Mouse (Mus musculus): ENCODE measurements at regions not wholly inside any gene's neighbourhood (a gene's known extent, or its start where the extent isn't known, plus 50 kb on each side); places are given as distances from the start of the nearest gene placed in this dataset.

DNA sequence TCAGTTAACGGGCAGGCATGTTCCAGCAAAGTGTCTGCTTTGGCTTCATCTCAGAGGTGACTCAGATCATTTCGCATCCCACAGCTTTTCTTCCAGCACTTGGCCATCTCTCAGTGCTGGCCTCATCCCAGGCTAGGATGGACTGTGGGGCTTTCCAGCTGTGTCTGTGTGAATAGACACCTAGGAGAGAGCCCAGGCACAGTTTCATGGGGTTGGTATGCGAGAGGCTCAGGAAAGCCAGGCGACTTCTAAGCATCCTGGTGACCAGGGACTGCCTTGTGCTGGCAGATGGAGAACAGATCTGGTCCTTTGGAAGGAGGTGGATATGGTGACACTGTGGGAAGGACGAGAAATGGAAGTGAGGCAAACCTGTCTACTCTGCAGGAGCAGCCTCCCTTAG lies 182.9 kb downstream of the Cd83 start:
- DNase-seq (ENCODE audit: low spot score): no peak

DNA sequence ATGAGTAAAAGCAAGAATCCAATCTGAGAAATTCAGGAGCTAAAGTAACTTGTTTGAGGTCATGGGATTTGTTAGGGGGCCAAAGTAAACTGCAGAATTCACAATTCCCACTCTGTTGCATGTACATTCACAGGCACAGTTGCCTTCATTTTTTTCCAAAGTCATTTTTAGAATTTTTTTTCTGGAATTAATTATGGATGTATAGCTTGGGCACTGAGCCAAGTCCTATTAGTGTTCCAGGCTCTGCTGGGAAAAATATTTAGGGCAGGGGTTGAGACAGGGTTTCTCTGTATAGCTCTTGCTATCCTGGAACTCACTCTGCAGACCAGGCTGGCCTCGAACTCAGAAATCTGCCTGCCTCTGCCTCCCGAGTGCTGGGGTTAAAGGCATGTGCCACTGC lies 188.3 kb downstream of the Cd83 start:
- no peak for DNase-seq (ENCODE audit: low spot score)

DNA sequence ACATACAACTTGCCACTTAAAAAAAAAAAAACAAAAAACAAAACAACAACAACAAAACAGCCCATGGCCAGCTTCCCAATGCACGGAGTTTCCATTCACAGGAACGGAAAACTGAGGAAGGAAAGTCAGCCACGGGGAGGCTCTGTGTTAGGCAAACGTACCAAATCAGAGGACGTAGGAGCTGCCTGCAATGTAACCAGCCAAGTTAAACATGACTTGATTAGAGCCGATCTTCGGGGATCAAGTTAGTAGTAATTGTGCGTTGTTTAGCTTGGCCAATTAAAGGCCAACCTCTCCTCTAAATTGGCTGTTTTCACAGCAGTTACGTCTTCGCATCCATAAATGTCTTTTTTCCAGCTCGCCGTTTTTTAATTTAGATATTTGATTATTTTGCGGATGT lies 190.7 kb downstream of the Cd83 start:
- DNase-seq (ENCODE audit: low spot score): no peak

DNA sequence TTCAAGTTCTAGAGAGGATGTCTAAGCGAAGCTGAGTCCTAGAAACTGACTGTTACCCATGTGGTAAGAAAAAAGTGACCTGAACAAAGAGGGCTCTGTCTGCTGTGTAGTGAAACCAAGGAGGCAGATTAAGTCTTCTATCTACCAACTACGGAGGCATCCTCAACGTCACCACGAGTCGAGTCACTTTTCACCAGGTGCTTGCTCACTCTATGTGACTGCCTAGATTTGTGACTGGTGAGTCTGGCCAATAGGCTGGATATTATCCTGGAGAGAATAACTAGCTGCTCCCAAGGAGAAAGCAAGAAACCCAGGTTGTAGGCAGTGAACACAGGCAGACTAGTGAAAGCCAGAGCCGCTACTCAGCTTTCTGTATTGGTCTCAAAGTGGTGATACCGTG lies 191.2 kb downstream of the Cd83 start:
- DNase-seq (ENCODE audit: low spot score): no peak

DNA sequence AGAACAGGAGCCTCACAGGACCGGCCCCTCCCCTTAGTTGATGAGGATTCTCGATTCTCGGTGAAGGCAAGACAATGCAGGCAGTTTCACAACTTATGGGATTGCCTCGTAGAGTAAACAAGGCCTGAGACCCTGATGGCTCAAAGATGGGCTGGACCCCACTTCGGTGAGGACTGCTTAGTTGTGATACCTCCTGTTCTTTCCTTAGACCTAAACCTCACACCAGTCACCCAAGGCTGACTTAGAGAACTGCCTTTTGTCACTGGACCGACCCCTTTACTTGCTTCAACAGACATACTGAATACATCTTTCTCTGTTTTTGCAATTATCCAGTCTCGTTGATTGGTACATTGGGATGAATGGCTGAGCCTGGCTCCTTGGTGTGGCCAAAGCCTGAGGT lies 192.1 kb downstream of the Cd83 start:
- no peak for DNase-seq (ENCODE audit: low spot score)

DNA sequence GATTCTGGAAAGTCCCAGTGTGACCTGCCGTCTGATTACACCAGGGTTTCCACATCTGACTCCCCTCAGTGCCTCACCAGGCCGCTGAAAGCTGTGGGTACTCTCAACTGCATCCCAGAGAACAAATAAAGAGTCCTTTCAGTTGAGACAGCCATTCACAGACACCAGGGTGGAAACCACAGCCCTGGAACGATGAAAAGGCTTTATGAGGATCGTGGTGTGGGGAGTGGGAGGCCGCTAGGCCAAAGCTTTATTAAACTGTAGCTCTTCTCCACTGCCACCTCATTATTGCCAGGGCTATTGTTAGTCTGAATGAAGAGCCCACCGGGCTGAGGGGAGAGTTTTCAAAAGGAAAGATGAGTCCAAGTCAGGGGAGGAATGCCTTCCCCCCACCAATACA lies 202.8 kb downstream of the Cd83 start:
- DNase-seq (ENCODE audit: low spot score): no peak

DNA sequence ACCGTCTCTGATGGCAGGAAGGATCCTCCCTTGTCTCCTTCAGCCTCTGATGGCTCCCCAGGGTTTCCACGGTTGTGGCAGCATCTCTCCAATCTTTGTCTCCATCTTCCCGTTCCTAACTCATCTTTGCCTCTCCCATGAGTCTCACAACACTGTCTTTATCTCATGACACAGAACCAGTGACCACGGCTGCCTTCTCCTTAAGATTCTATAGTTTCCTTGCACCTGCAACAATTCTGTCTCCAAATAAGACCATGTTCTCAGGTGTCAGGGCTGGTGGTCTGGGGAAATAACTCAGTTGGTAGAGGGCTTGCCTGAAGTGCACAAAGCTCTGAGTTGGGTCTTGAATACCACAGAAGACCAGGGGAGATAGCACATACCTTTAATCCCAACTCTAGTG lies 203.8 kb downstream of the Cd83 start:
- DNase-seq (ENCODE audit: low spot score): no peak

DNA sequence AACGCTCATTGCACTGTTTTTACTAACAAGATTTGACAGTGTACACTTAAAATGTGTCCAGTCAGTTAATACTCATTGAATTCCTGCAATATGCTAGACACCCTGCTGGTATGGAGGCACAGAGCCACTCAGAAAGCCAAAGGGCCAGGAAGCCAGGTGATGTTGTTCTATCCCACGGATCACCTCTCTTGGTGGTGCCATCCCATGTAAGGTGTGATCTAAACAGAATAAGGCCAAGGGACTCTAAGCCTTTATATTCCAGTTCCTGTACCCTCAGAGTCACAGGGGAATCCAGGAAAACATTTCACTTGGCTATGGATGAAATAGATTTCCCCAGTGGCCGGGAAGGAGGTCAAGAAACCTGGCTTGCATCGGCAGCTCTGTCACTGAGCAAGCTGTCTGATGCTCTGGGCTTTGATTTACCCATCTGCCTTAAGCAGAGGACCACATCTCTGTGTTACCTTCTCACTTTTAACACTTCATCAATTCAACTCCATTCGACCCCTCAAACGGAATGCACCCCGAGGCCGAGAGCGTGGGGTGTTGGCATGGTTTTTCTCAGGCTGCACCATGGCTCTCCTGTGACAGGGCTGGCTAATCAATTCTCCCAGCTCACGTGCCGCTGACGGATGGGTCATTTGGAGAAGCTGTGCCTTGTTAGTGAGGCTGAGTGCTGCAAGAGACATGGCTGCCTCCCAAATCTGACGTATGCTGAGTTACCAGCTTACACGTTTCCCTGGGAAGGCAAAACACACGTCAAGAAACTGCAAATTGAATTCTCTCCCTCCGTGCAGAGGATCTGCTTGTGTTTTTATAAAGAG lies 205.9 kb downstream of the Cd83 start:
- DNase-seq (ENCODE audit: low spot score): no peak

DNA sequence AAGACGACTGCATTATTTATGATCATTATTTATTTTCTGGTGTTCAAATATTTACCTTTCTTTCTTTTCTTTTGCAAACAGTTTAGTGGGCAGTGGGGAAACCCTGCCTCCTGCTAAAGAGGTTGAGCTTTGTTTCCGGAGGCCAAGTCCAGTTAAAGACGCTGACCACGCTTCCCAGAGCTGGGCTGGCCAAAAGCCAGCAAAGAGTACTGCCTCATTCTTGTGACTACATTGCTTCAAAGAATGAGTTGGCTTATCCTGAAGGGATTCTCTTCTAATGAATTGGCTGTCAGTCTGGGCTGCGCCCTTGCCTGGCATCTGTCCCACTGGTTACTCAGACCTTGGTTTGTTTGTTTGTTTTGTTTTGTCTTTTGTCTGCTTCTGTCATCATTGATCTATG lies 207.2 kb downstream of the Cd83 start:
- peak; percentile 67 for DNase-seq (ENCODE audit: low spot score)

DNA sequence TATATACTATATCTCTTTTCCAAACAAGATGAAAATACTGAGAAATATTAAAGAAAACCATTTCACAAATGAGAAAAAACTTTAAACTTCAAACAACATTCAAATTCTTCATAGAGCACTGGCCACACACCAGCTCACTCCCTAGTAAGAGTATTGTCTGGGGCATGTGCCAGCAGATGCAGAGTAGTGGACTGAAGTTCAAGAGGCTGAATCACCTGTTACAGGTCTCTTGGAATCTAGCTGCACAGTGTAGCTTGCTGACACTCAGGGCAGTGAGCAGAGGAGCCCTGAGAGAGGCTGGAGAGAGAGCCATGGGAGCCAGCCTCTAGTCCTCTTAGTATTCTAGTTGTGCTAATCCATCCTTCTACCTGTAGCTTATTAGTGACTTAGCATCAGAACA lies 208.4 kb downstream of the Cd83 start:
- DNase-seq (ENCODE audit: low spot score): peak; percentile 68

DNA sequence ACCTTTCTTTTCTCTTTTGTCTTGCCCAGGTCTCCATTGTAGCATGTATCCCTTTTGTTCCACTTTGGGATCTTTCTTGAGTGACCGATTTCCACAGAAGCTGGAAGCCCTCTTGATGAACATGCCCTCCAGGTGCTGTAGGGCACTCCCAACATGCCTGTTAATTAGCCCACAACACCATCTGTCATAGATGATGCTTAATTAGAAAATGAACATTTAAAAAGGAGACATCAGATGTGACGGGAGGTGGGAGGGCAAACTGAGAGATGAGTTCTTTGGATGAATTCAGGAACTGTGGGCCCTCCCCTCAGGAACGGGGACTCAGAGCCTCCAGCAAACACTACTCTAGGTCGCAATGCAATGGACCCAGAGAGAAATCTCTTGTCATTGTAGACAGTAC lies 209.8 kb downstream of the Cd83 start:
- no peak for DNase-seq (ENCODE audit: low spot score)

DNA sequence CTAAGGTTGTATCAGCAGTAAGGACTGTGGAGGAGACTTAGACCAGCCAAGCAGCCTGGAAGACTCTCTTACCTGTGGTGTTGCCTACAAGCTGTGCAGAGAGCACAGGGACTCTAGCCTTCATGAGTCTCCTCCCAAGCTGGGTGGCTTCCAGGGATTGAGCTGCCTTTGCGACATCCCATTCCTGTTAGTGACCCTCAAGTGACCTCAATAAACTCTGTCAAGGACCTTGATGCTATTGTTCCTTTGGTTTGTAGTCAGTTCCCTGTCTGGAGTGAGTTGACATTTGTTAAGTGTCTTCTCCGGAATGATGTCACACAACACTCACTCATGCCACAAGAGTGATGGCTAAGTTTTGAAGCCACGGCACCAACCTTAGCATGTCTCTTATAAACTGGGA lies 211.0 kb downstream of the Cd83 start:
- DNase-seq (ENCODE audit: low spot score): peak; percentile 54

DNA sequence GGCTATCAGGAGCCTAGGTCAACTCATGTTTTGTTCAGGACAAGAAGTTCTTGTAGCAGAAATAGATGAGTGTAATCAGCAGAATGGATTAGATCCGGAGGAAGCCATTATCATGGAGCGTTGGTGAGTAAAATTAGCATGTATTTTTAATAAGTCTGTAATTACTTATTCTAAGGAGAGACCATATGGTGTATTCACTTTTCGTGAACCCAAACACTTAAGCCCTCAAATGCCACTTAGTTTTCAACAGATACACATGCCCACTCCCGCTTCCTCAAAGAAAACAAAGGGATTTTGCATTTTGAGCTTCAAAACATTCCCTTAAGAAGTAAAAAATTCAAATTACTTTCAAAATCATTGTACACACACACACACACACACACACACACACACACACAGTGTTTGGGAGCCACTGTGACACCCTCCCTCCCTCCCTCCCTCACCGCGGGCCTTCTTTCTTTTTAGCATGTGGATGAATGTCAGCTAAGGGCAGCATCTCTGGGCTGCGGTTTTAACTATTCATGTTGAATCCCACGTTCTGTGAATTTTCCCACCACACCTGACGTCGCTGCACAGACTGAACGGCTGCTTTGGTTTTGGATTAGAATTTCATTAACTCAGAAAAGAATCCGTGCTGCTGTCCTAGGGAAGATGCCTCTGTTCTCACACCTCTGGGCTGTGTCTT lies 217.4 kb downstream of the Cd83 start:
- no peak for DNase-seq (ENCODE audit: low spot score)

DNA sequence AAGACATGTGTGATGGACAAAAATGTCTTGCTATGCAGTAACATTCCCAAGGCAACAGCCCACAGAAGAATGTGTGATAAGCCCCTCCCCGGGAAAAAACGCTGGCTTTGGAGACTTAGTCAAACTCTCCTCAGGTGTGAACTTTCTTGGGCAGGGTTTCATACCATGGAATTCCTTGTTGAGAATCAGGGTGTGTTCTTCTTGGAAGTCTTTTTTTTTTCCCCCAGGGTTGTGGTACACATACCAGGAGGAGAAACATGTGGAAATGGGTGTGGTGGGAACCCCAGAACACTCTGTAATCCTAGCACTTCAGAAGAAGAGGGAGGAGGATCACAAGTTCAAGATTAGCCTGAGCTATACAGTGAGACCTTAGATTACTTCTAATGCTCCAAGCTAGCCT lies 228.3 kb downstream of the Cd83 start:
- DNase-seq (ENCODE audit: low spot score): no peak

DNA sequence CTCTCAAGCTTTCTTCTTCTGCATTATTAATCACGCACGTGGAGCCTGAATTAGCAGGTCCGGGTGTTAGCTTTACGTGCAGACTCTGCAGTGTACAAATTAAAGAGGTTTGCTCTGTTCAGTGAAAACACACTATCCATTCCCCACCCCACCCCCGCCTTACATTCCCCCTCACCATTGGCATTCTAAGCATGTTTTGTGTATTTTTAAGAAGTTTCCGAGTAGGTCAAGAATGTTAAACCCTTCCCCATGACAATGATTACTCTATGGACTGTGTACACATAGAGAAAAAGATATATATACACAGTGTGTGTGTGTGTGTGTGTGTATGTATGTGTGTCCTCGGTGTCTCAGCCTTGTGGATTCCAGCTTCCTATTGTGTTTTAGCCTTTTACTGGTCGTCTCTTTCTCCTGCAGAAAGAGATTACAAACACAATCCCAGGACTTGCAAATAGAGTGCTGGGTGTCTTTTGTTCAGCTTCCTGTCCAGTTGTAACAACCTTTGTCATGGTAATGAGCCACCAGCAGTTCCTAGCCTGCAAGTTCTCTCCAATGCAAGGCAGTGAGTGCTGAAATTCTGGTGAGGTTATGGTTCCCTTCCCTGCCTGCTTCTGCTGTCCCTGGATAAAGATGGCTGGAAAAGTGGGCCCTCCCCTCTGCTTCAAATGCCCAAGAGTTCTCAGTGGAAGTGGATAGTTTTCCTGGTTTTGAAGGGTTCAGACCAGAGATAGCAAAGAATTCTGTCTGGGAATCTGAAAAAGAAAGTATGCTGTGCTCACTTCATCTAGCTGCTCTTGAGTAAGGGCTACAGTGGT lies 234.1 kb downstream of the Cd83 start:
- DNase-seq (ENCODE audit: low spot score): peak; percentile 6

DNA sequence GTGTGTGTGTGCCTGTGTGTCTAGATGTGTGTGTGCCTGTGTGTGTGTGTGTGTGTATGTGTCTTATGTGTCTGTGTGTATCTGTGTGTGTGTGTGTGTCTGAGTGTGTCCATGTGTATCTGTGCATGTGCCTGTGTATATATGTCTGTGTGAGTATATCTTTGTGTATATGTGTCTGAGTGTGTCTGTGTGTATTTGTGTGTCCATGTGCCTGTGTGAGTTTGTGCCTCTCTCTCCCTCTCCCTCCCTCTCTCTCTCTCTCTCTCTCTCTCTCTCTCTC lies 234.7 kb downstream of the Cd83 start:
- no peak for DNase-seq (ENCODE audit: low spot score)

DNA sequence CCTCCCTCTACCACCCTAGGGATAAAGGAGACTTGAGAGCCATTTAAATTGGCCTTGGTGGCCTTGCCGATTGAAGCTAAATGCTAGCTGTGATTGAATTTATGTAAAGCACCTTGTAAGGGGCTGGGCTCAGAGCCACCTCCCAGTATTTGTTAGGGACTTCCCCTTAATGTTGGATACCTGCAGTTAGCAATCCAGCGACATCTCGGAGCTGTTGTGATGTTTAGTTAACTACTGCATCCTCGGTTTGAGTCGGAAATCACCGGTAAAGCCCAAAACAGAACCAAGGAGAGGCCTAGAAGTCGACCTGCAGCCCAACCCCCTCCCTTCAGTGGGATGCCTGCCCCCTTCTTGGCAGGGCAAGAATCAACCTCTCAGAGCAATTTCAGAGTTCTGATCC lies 236.3 kb downstream of the Cd83 start:
- no peak for DNase-seq (ENCODE audit: low spot score)

DNA sequence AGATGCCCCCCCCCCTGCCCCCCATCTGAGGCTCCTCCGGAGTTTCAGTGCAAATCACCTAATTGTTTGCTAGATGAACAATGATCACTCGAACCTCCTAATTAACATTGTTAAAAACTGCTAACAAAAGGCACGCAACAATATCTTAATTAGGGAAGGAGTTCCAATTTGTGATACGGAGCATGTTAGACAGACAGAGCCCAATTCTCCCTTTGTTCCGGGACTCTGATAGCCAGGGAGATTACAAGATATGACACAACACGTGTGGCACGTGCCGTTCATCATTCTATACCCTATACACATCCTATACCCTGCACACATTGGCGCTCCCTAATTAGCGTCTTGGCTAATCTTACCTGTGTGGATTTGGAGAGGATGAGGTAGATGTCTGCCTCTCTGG lies 237.5 kb downstream of the Cd83 start:
- no peak for DNase-seq (ENCODE audit: low spot score)

DNA sequence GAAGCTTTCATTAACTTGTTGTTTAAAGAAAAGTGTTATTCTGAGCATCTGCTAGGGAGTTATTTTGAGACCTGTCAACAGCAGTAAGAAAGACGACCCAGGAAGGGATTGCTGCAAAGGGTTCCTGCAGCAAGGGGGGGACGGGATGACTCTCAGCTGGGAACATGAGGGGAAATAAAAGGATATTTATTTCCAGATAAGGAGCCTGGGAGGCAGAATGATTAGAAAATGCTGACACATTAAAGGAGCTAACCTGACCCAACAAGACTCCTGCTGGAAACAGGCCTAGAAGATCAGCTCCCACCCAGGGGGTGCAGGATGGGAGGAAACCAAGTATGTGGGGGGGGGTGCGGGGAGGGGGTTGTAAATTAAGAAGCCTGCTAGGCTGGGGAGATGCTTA lies 240.0 kb downstream of the Cd83 start:
- no peak for DNase-seq (ENCODE audit: low spot score)

DNA sequence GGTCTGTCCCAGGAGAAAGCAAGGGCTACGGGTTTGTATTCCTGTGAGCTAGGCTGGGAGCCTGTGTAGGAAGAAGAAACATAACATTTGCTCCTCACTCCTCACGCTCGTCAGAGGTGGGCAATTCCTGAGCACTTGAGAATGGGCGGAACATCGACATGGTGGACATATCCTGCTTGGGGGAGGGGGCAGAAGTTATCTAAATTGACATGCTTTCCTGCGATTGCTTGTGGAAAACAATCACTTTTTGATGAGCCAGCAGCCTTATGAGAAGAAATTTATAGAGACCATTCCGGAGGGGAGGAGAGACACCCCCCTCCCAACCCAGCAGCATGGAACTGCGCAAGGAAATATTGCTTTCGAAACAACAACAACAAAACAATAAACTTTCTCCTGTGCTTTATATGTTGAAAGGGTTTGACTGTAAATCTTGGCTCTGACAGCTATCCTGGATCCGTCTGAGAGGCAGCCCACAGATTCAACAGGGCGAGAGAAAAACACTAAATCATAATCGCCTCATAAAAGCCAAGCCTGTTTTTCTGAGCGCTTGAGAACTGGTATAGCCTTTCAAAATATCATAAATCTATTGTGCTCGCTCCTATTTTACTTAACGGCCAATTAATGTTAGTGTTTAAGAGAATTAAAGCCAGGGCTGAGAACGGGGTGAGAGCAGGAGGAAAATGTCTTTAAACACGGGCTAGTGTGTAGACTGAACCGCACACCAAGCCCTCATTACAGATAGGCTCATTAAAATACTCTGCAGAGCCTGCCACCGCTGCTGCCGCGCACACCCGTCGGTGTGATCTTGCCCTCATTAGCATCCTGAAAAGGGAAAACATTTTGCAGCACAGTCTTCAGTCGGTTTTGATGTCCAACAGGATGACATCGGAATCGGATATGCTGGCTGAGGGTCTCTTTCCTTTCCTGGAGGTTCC lies 242.0 kb downstream of the Cd83 start:
- DNase-seq (ENCODE audit: low spot score): no peak

DNA sequence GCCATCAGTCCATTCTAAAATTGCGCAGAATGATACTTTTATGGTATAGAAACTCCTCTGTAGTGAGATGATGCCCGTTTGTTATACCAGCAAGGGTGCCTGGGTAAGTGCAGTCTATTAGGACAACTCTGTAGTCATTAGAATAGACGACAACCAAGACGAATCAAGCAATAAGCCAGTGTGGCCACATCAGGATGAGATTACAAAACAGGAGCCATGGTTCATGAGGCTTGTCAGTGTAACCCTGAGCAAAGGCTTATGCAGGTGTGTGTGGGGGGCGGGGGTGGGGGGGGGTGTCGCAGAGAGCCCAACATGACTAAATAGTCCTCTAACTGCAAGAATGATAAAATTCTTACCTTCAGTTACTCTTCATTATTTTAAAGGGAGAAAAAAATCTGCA lies 243.5 kb downstream of the Cd83 start:
- no peak for DNase-seq (ENCODE audit: low spot score)

DNA sequence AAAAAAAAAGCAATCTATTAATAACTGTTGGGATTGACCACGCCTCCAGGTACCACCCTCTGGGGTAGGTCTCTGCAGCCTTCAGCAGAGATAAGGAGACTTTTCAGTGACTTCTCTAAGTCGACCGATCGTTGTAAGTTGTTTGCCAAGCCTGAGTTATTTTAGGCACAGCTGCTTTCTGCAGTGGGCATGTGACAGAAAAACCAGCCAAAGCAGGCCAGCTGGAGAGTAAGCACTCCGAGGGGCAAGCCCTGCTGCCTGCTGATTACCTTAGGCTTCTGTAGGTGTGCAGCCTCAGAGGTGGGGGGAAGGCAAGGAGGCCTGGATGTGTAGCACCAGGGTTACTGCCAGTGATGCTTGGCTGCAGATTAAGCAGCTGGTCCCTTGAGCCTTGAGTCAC lies 246.0 kb downstream of the Cd83 start:
- DNase-seq (ENCODE audit: low spot score): no peak

Data from lung, postnatal 25 days (tissue).